Mouse (Mus musculus) liver, embryonic 14.5 days (tissue): ENCODE results near the gene Siah3.

Experiments
- CTCF ChIP-seq: IDR thresholded peaks from 2 replicates; pipeline ENCODE4 v1.5.1; 2016; ENCODE audit warnings: antibody characterized with exemption, low read depth, control low read depth
- EP300 ChIP-seq: IDR thresholded peaks from 2 replicates; pipeline ENCODE4 v1.6.1; 2016; ENCODE audit warnings: antibody characterized with exemption, low read depth

DNA sequence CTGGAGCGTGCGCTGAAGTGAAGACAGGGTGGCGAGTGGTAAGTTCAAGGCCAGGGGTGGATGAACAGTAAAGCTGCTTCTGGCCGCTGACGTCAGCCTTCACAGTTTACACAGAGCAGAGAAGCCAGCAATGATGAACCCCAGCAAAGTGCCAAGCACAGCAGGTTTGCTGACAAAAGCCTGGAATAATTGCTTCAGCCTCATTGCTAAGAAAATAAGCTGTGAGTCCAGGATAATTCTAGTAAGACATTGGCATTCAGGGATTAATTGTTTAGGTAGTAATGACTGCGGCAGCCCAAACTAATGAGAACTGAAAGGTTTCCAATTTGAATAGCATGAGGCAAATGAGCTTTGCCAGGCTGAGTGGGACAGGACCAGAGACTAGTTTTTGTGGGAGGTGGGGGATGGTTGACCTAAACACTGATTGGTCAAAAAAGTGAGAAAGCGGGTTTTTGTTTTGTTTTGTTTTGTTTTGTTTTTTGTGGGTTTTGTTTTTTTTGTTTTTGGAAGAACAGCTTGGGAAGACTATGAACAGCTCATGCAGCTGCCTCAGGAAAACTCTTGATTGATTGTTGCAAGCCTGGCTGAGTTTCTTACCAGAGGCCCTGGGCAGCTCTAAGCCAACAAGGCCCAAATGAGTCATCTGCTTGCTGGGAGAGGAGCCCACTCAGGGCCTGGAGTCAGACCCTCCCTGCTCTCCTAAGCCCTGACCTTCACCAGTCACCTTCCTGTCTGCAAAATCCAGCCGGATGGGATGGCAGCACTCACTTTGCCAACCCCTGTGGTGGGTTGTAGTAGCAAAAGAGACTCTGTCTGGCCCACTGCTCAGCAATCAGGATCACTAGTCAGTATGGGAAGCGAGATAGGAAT is 17.5 kb downstream of the Siah3 start:
- TF ChIP-seq EP300 (no peak), CTCF (no peak)
